11 mouse cellular contexts compared by ENCODE assay signal in the genomic region with DNA sequence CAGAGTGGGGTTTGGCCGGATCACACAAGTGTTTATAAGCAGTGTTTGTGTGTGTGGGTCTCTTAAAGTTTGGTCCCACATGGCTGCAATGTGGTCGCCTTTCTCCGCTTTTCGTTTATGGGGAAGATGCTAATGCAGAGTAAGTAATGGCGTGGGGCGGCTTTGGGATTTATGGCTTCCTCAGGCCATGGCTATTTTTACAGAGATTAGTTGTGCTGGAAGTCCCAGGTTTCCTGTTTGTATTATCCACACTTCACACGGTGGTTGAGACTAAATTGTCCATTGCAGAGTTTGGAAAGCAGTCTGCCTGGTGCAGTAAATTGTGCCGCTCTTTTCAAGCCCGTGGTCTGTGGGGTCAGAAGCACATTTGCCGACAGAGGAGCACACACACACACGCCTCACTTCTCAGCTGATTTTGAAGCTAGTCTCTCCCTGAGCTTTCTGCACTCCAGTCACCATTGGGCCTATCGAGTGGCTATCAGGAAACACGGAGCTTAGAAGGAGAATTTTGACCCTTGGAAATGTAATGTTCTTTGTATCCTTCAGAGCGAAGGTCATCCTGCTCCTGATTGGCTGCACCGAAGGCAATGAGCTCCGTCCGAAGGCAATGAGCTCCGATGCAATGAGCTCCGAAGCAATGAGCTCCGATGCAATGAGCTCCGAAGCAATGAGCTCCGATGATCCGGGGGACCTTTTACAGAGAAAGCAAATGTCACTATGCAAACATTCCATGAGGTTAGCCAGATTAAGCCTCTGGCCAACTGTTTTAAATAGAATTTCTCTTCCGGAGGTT.
DNase-seq lines count a peak whose midpoint lies in the region; ATAC-seq and TF ChIP-seq lines count a peak whose summit lies in the region.
"Had no signal": no experiment of that assay in that cellular context is flagged by ENCODE, and none has a peak within 500 bp of the region (broad histone marks: within the 10 kb centered on the region; RNA-seq: fewer than 3 reads in every experiment).

No protein-coding gene starts in this region.

- H3K27ac ChIP-seq in gastrocnemius, adult 2 months: no peak overlapping the region
- no peak overlapping the region for H3K27ac ChIP-seq in embryonic facial prominence, embryonic 13.5 days
- H3K27ac ChIP-seq in kidney, embryonic 15.5 days: peak overlapping the region; percentile 75
- H3K27ac ChIP-seq in limb, embryonic 15.5 days: no peak overlapping the region
- H3K27ac ChIP-seq: liver, embryonic 13.5 days had no signal

- peaks cover 34% of the 10 kb centered on the region for H3K4me1 ChIP-seq in embryonic facial prominence, embryonic 13.5 days
- 0 out of 2 replicates have a peak, but pooled peaks cover 12% of the 10 kb centered on the region for H3K4me1 ChIP-seq in kidney, embryonic 15.5 days
- peaks cover 5% of the 10 kb centered on the region for H3K4me1 ChIP-seq in limb, embryonic 15.5 days
- H3K4me1 ChIP-seq: liver, embryonic 13.5 days had no signal

- peak overlapping the region; percentile 30 for H3K4me3 ChIP-seq in gastrocnemius, adult 2 months
- H3K4me3 ChIP-seq in embryonic facial prominence, embryonic 13.5 days: no peak overlapping the region
- no peak overlapping the region for H3K4me3 ChIP-seq in kidney, embryonic 15.5 days (replicated peaks)
- peak overlapping the region; percentile 11; the same call in 1 of the 2 replicates for H3K4me3 ChIP-seq in limb, embryonic 15.5 days
- H3K4me3 ChIP-seq: liver, embryonic 13.5 days had no signal

- H3K36me3 ChIP-seq in embryonic facial prominence, embryonic 13.5 days: no peaks in the 10 kb centered on the region
- no peaks in the 10 kb centered on the region for H3K36me3 ChIP-seq in kidney, embryonic 15.5 days
- H3K36me3 ChIP-seq in limb, embryonic 15.5 days: no peaks in the 10 kb centered on the region
- H3K36me3 ChIP-seq: liver, embryonic 13.5 days had no signal

- intact Hi-C loops in gastrocnemius, adult 2 months (cut with DNase I): no loop called here

- 0 out of 2 replicates have a peak overlapping the region, but pooled peaks have one; percentile 7 for H3K9ac ChIP-seq in embryonic facial prominence, embryonic 13.5 days
- no peak overlapping the region for H3K9ac ChIP-seq in kidney, embryonic 15.5 days
- no peak overlapping the region for H3K9ac ChIP-seq in limb, embryonic 15.5 days
- H3K9ac ChIP-seq: liver, embryonic 13.5 days had no signal

- no peaks in the 10 kb centered on the region for H3K27me3 ChIP-seq in embryonic facial prominence, embryonic 13.5 days
- no peaks in the 10 kb centered on the region for H3K27me3 ChIP-seq in kidney, embryonic 15.5 days
- no peaks in the 10 kb centered on the region for H3K27me3 ChIP-seq in limb, embryonic 15.5 days
- H3K27me3 ChIP-seq: liver, embryonic 13.5 days had no signal

- ATAC-seq in embryonic facial prominence, embryonic 13.5 days (ENCODE audit: insufficient number of reproducible peaks, insufficient read depth, low FRiP score, low TSS enrichment, low read depth): no peak
- ATAC-seq in kidney, embryonic 15.5 days (replicated peaks; ENCODE audit: low FRiP score): peak; percentile 54; the same call in 1 of the 2 replicates
- ATAC-seq in limb, embryonic 15.5 days (ENCODE audit: insufficient number of reproducible peaks, low FRiP score, low TSS enrichment, low read depth): no peak

- H3K4me2 ChIP-seq in embryonic facial prominence, embryonic 13.5 days: peak overlapping the region; percentile 31
- peak overlapping the region; percentile 40 for H3K4me2 ChIP-seq in kidney, embryonic 15.5 days
- H3K4me2 ChIP-seq in limb, embryonic 15.5 days: 0 out of 2 replicates have a peak overlapping the region, but pooled peaks have one; percentile 24
- H3K4me2 ChIP-seq: liver, embryonic 13.5 days had no signal

- DNase-seq in gastrocnemius, adult 2 months: no peak
- no peak for DNase-seq in gastrocnemius, adult 8-10 months (ENCODE audit: low spot score in 2 of 2)
- no peak for DNase-seq in cerebellum, postnatal 25 days
- no peak for DNase-seq in layer of hippocampus, adult 9-10 months (ENCODE audit: low spot score)
- no peak for DNase-seq in Muller cell, postnatal 12 days (ENCODE audit: inconsistent ontology term)
- DNase-seq: heart, adult 11 months; liver, embryonic 13.5 days; spleen, adult 18-20 months had no signal

- TF ChIP-seq CTCF in gastrocnemius, adult 2 months (IDR thresholded peaks at IDR 0.05): no peak

- WGBS in embryonic facial prominence, embryonic 13.5 days: 55% methylated on average over 24 of the region's 24 CpGs
- 39% methylated on average over 24 of the region's 24 CpGs for WGBS in kidney, embryonic 15.5 days
- 41% methylated on average over 24 of the region's 24 CpGs for WGBS in limb, embryonic 15.5 days

- no peaks in the 10 kb centered on the region for H3K9me3 ChIP-seq in embryonic facial prominence, embryonic 13.5 days
- no peaks in the 10 kb centered on the region for H3K9me3 ChIP-seq in kidney, embryonic 15.5 days (replicated peaks)
- H3K9me3 ChIP-seq in limb, embryonic 15.5 days: no peaks in the 10 kb centered on the region
- H3K9me3 ChIP-seq: liver, embryonic 13.5 days had no signal

Comparison
In these comparisons a context has a peak if more than half of its experiments do, and no peak if none do; other contexts are left out.
1. H3K4me3 ChIP-seq: peak in gastrocnemius, adult 2 months (single experiment) and limb, embryonic 15.5 days (single experiment); none in embryonic facial prominence, embryonic 13.5 days (single experiment) and kidney, embryonic 15.5 days (single experiment).
2. Peak in every context shown above with its lines, with median percentiles within 50 percentile points of each other: H3K4me2 ChIP-seq.